Mouse (Mus musculus) cerebellum, postnatal 4 days (tissue): ENCODE data around the gene Plpp6.

ENCODE experiments used
- DNase-seq, 2 experiments: peaks; one replicate each; pipeline ENCODE4 v3.0.0; 2022; ENCODE audit warnings: low spot score in 2 of 2, mixed read lengths in 1 of 2

Plpp6 gene

GRCm38 (mm10) chr19:28963842-28964551, at the start of gene Plpp6:
Gene Plpp6 (plus strand): TSS chr19:28963953.
- DNase-seq: peak; percentile 50 to 75

DNA sequence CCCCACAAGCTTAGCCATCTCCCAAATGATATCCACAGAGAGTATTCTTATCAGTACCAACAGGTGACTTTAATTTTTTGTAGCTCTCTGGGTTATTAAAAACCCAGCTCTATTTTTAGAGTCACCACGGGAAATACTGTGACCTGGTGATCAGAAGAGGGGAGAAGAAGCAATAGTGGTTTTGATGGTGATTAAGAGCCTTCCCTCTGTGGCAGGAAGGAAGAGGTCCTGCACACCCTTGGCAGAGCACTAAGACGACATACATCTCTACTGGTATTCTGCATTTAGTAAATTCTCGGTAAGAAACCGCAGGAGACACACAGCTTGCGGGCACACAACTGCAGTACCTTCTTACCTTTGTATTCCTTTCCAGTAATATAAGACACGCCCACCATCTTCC, 49.2 kb upstream of the Plpp6 start:
- DNase-seq: no peak

DNA sequence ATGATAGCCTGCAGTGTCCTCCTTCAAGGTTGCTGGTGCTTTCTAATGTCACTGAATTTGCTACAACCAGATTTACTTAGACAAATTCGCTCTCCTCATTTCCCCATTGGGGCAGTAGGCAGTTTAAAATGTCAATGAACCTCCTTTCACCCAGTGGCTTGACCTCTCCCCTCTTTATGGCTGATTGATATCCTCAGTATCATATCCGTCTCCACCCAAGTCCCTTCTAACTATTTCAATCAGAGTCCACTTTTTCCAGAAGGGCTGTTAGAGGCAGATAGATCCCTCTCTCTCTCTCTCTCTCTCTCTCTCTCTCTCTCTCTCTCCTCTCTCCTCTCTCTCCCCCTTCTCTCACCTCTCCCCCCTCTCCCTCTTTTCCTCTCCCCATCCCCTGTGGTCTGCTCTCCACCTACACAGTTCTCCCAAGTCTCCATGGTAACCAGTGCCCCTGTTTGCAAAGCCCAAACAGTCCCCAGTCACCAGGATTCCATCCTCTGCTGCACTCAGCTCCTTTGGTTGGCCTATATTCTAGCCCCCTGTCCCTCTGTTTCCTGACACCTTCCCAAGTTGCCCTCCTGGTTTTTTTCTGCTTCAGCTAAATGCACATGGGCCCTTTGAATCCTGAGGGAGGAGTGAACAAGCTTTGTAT, 48.0 kb upstream of the Plpp6 start:
- DNase-seq: no peak

DNA sequence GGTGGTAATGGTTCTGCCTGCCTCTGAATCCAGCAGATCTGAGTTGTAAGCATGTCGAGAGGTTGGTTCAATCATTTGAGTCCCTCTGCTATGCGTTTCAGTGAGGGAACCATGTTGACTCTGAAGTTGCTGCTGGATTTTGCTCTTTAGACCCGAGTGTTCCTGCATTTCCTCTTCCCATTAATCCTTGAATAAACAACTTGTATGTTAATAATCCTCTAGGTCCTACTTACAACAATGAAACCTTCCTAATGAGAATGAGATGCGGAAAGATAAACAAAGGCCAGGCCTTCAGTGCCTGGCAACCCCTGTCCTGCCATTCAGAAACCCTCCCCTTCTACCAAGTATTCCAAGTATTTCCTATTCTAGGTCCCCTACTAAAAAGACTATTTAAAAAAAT, 47.3 kb upstream of the Plpp6 start:
- DNase-seq: no peak

- DNase-seq: no peak
Measured at GRCm38 (mm10) chr19:28917839-28918238, 45.9 kb upstream of the Plpp6 start.

DNA sequence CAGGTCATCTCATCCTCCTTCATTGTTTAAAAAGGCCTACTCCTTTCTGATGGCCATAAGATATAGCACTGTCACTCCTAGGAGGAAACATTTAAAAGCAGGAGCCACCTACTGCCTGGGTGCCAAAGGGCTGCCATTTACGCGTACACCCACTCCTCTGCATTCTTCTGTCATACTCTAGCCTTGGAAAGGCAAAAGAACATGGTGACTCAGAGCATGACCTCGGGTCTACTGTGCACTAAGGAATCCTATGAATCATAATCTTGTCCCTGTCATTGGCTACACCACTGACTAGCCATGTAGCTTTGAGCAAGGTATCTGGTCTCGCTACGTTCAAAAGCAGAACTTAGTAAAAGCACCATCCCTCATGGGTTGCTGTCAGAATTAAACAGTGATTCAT, 37.4 kb upstream of the Plpp6 start:
- DNase-seq: no peak

DNA sequence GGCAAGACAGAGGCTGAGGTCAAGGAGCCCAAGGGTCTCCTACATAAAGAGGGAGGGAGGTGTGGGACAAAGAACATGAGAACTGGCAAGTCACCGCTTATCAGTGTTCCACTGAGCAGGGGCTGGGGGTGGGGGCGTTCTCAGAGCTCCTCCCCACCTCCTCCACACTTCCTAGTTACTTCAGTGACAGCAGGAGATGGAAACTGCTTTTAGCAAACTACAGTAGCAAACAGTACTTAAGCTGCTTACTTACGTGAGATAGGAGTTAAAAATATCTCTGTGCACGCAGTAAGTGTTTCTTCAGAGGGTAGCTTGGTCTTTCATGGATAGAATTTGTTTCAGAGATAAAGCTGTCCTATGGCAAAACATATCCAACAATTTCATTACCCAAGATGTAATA, 36.4 kb upstream of the Plpp6 start:
- DNase-seq: no peak

- DNase-seq: no peak
Measured at GRCm38 (mm10) chr19:28929034-28929433, 34.7 kb upstream of the Plpp6 start.

GRCm38 (mm10) chr19:28934897-28935296, 28.9 kb upstream of the Plpp6 start:
- DNase-seq: no peak

GRCm38 (mm10) chr19:28940135-28940874, 23.4 kb upstream of the Plpp6 start:
- DNase-seq: no peak

DNA sequence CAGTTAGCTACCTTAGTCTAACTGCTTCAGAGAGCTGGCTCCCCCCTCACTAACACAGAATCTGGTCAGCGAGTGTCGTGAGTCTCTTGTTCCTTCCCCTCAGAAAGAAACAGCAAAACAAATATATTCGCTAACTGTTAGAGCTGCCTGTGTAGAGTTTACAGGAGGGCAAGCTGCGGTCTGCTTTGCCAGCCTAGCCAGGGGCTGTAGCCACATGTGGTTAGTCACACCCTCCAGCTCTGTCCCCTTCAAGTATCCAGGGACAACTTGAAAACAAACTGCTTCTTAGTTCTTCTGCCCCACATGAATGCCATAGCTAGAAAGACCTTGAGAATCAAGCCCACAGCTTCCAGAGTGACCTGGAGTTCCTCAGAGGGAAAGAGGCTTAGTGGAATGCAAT, 22.5 kb upstream of the Plpp6 start:
- no peak for DNase-seq

DNA sequence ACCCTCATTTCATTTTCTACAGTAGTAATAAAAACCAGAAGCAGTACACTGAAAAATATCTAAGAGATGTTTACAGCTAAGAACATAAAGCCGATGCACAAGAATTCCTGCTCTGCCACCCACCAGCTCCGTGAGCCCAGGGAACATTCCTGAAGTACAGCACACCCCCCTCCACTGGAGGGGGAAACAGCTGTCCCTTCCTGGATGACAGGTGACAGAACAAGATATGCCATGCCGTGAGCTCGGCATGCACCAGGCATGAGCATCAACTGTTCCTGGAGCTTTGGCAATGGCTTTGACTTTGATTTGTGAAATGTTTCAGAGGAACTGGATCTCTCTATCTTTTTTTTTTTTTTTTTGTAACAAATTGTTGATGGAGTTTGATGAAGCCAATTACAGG, 17.0 kb upstream of the Plpp6 start:
- DNase-seq: no peak

- no peak for DNase-seq
Measured at GRCm38 (mm10) chr19:28947311-28947710, 16.4 kb upstream of the Plpp6 start.

GRCm38 (mm10) chr19:28951251-28951650, 12.5 kb upstream of the Plpp6 start:
- DNase-seq: no peak

DNA sequence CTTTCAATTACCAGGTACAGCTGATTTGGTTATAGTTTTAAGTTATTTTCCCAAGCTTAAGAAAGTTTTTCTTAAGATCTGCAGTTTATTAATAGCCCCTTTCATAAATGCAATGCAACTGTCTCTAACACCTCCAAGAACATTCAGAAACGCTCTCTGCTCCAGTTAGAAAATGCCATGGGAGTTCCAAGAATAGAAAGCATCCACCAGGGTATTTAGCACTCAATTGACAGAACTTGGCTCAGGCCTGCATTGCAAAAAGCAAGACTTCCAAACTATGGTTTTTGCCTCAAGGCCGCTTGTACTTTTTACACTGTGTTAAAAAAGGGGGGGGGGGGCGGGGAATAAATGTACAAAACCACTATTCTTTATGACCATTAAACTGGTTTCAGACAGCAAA, 640 bp upstream of the Plpp6 start:
- no peak for DNase-seq

GRCm38 (mm10) chr19:28963513-28963841, 276 bp upstream of the Plpp6 start:
- no peak for DNase-seq

DNA sequence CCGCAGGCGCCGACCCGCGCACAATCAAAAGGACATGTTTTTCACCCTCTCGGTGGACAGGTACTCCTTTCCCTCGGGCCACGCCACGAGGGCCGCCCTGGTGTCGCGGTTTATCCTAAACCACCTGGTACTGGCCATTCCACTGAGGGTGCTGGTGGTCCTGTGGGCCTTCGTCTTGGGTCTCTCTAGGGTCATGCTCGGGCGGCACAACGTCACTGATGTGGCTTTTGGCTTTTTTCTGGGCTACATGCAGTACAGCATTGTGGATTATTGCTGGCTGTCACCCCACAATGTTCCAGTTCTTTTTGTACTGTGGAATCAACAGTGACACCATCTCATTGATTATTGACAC, 775 bp downstream of the Plpp6 start:
- no peak for DNase-seq

DNA sequence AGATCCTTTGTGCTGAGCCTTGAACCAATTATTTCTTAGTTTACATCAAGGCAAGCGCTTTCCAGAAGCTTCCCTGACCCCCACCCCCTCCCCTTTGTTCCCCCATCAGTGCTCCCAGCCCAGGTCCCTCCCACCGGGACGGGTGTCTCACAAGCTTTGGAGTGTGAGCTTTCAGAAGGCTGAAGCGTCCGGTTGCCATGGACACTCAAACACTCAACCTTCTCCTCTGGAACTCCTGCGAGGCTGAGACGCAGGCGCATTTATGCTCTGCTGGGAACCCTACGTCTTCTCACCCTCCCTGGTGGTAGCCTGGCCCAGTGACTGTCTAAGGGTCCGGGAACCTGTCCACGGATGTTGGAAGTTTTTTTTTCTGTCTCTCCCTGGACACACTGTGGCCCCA, 3.9 kb downstream of the Plpp6 start, which contains the start of gene 4430402I18Rik:
Gene 4430402I18Rik (minus strand): TSS at position 149 of the 400 bp plus-strand sequence.
- DNase-seq: no peak

GRCm38 (mm10) chr19:28968178-28968577, 4.4 kb downstream of the Plpp6 start:
- no peak for DNase-seq

DNA sequence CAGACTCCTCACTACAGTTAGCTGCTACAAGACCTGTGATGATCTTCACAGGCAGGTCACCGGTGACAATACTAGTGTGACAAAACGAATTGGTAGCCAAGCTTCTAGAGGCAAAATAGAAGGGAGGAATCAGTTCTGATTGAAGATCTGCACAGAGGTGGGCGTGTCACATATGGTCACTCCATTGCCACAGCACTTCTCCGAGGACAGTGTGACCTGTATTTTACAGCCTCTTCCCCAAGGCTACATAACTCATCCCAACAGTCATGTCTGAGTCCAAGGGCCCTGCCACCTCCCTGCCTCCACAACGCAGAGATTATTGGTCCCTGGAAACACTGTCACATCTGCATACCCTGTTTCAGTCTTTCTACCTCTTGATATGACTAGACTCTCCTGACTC, 5.5 kb downstream of the Plpp6 start:
- DNase-seq: no peak

- DNase-seq: no peak
Measured at GRCm38 (mm10) chr19:28970251-28970650, 6.5 kb downstream of the Plpp6 start.

DNA sequence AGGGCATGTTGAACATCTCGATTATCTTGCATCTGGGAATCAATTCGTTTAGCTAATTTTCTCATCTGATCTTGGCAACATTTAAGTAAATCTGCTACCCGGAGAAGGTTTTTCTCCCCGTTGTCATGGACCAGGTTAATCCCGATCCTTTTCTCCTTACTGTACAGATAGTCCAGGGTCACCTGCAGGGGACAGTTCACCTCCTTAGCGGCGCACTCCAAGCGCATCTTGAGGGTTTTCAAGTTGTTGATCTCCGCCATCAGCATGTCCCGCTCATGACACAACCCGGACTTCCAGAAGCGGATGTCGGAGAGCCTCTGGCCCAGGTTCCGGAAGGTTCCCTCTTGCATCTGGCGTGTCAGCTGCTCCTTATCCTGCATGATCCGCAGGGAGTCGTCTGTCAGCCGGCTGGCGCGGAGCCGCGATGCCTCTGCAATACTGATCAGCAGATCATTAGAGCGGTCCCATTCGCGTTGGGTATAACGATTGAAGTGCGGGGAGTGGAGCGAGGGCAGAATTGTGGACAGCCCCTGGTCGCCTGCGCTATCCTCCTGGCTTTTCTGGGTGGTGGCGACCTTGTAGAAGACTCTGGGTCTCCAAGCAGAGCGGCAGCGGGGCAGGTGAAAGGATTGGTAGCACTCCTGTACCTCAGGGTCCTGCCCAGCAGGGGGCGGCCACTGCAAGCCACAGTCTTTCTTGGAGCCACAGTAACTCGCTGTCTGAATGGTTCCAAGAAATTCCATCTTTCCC, 11.3 kb downstream of the Plpp6 start:
- DNase-seq: peak; percentile 38 to 66
